Mouse (Mus musculus) myocyte (in vitro differentiated cells): ENCODE data around the gene Gm10647.
"Not testable (repeated sequence)": the region's sequence is repeated elsewhere in the genome, so short reads cannot be mapped to it uniquely, and the experiment has no call there.

Experiments used
- CEBPB ChIP-seq: IDR thresholded peaks from 2 replicates; pipeline ENCODE4 v1.6.1; 2011; ENCODE audit warnings: mild to moderate bottlenecking, moderate library complexity; ENCODE audit not compliant: poor library complexity, insufficient read depth, severe bottlenecking
- E2F4 ChIP-seq: IDR thresholded peaks from one replicate; pipeline ENCODE4 v1.6.1; 2011; ENCODE audit warnings: mild to moderate bottlenecking, control low read depth, moderate library complexity; ENCODE audit not compliant: insufficient read depth
- MAX ChIP-seq: IDR thresholded peaks from one replicate; pipeline ENCODE4 v1.6.1; 2011; ENCODE audit warnings: low read depth, mild to moderate bottlenecking, control low read depth
- POLR2A ChIP-seq: IDR thresholded peaks from one replicate; pipeline ENCODE4 v1.6.1; 2011; ENCODE audit warnings: low read depth, mild to moderate bottlenecking, control low read depth, moderate library complexity; ENCODE audit not compliant: insufficient read length
- POLR2AphosphoS2 ChIP-seq: IDR thresholded peaks from one replicate; pipeline ENCODE4 v1.6.1; 2011; ENCODE audit warnings: low read depth, control low read depth; ENCODE audit not compliant: insufficient read length
- REST ChIP-seq: IDR thresholded peaks from one replicate; pipeline ENCODE4 v1.6.1; 2011; ENCODE audit warnings: mild to moderate bottlenecking, control low read depth, moderate library complexity; ENCODE audit not compliant: insufficient read depth, insufficient read length
- TCF12 ChIP-seq: IDR thresholded peaks from one replicate; pipeline ENCODE4 v1.6.1; 2011; ENCODE audit warnings: mild to moderate bottlenecking, control low read depth; ENCODE audit not compliant: poor library complexity, insufficient read depth, severe bottlenecking
- TCF3 ChIP-seq: IDR thresholded peaks from one replicate; pipeline ENCODE4 v1.6.1; 2011; ENCODE audit warnings: low read depth, control low read depth; ENCODE audit not compliant: insufficient read length
- USF1 ChIP-seq: IDR thresholded peaks from one replicate; pipeline ENCODE4 v1.6.1; 2011; ENCODE audit warnings: low read depth, mild to moderate bottlenecking, control low read depth, moderate library complexity

DNA sequence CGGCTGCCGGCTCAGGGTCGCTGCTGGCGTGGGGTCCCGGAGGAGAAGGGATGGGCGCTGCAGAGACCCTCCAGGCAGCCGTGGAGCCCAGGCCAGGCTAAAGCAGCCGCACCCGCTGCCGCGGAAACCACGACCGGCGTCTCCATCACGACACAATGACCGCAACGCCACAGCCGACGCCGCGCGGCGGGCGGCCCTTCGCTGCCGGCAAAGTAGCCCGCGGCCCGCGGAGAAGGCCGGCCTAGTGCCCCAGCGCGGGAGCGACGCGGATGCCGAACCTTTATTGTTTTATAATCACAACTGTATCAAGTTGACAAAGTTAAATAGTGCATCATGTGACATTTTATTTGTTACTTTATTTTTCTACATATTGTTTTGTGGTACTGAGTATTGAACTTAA is 9.1 kb downstream of the Gm10647 start:
- TF ChIP-seq MAX, TCF12, POLR2AphosphoS2, USF1, CEBPB, POLR2A, REST, TCF3, E2F4: not testable (repeated sequence)
